Mouse (Mus musculus): ENCODE measurements around the gene Zfp367. TPM values are rescaled to one million over a fixed set of nuclear protein-coding genes. Genes with fewer than 3 reads are reported as not detected.

Gene Zfp367
- 3.8 and 4.5 TPM in 2 replicates for polyA plus RNA-seq (2014; fragmentation: Nextera tagmentation; extraction: Ambion mirVana)

GRCm38 (mm10) chr13:64153083-64153682, at the start of gene Zfp367:
TSS of gene Zfp367 (minus strand) at chr13:64153202.
- H3K4me1 ChIP-seq (ENCODE audit: control insufficient read depth, insufficient read depth, low read length) = peaks cover 4% of the 10 kb centered on the region; the same call in 1 of the 2 replicates
- no peaks in the 10 kb centered on the region for H3K27me3 ChIP-seq (ENCODE audit: control insufficient read depth, insufficient read depth, low read length)
- peak within 1 kb of the TSS; percentile 53 for H3K27ac ChIP-seq (ENCODE audit: low read depth, low read length)
- WGBS = under 1% methylated on average over 46 of the region's 56 CpGs
- H3K36me3 ChIP-seq (ENCODE audit: control insufficient read depth, insufficient read depth, low read length) = no peaks in the 10 kb centered on the region
- no peaks in the 10 kb centered on the region for H3K9me3 ChIP-seq (ENCODE audit: control insufficient read depth, low read length)
- peak; percentile 98 for ATAC-seq (ENCODE audit: low read depth)
- H3K4me2 ChIP-seq (ENCODE audit: low read depth, low read length) = peak within 1 kb of the TSS; percentile 83
- H3K9ac ChIP-seq (replicated peaks; ENCODE audit: low read depth, low read length) = peak within 1 kb of the TSS; percentile 39
- peak within 1 kb of the TSS; percentile 82 for H3K4me3 ChIP-seq (ENCODE audit: low read depth, low read length)

- no peak for ATAC-seq (ENCODE audit: low read depth)
- WGBS = 98% methylated on average over 4 of the region's 4 CpGs
Measured at GRCm38 (mm10) chr13:64200911-64201310, 47.9 kb upstream of the Zfp367 start.

GRCm38 (mm10) chr13:64198310-64198709, 45.3 kb upstream of the Zfp367 start:
- Histone ChIP-seq H3K27me3 (ENCODE audit: control insufficient read depth, insufficient read depth, low read length) (no peaks in the 10 kb centered on the region), H3K4me2 (ENCODE audit: low read depth, low read length) (no peak overlapping the region), H3K9me3 (ENCODE audit: control insufficient read depth, low read length) (no peaks in the 10 kb centered on the region), H3K4me3 (ENCODE audit: low read depth, low read length) (no peak overlapping the region), H3K4me1 (ENCODE audit: control insufficient read depth, insufficient read depth, low read length) (no peaks in the 10 kb centered on the region), H3K9ac (replicated peaks; ENCODE audit: low read depth, low read length) (no peak overlapping the region), H3K27ac (ENCODE audit: low read depth, low read length) (no peak overlapping the region), H3K36me3 (ENCODE audit: control insufficient read depth, insufficient read depth, low read length) (no peaks in the 10 kb centered on the region)
- 94% methylated on average over 4 of the region's 4 CpGs for WGBS
- ATAC-seq (ENCODE audit: low read depth) = no peak

More at GRCm38 (mm10) chr13:64200911-64201310, 47.9 kb upstream of the Zfp367 start:
- no peak overlapping the region for H3K9ac ChIP-seq (replicated peaks; ENCODE audit: low read depth, low read length)
- H3K36me3 ChIP-seq (ENCODE audit: control insufficient read depth, insufficient read depth, low read length) = no peaks in the 10 kb centered on the region
- no peak overlapping the region for H3K27ac ChIP-seq (ENCODE audit: low read depth, low read length)
- H3K4me3 ChIP-seq (ENCODE audit: low read depth, low read length) = no peak overlapping the region
- H3K4me1 ChIP-seq (ENCODE audit: control insufficient read depth, insufficient read depth, low read length) = no peaks in the 10 kb centered on the region
- H3K27me3 ChIP-seq (ENCODE audit: control insufficient read depth, insufficient read depth, low read length) = no peaks in the 10 kb centered on the region
- no peak overlapping the region for H3K4me2 ChIP-seq (ENCODE audit: low read depth, low read length)
- H3K9me3 ChIP-seq (ENCODE audit: control insufficient read depth, low read length) = no peaks in the 10 kb centered on the region

GRCm38 (mm10) chr13:64197899-64198298, 44.9 kb upstream of the Zfp367 start:
- Histone ChIP-seq H3K27ac (ENCODE audit: low read depth, low read length) (no peak overlapping the region), H3K4me3 (ENCODE audit: low read depth, low read length) (no peak overlapping the region), H3K4me1 (ENCODE audit: control insufficient read depth, insufficient read depth, low read length) (no peaks in the 10 kb centered on the region), H3K36me3 (ENCODE audit: control insufficient read depth, insufficient read depth, low read length) (no peaks in the 10 kb centered on the region), H3K4me2 (ENCODE audit: low read depth, low read length) (no peak overlapping the region), H3K9me3 (ENCODE audit: control insufficient read depth, low read length) (no peaks in the 10 kb centered on the region), H3K9ac (replicated peaks; ENCODE audit: low read depth, low read length) (no peak overlapping the region), H3K27me3 (ENCODE audit: control insufficient read depth, insufficient read depth, low read length) (no peaks in the 10 kb centered on the region)
- WGBS = 82% methylated on average over 6 of the region's 6 CpGs
- no peak for ATAC-seq (ENCODE audit: low read depth)

GRCm38 (mm10) chr13:64187065-64187464, 34.1 kb upstream of the Zfp367 start:
- Histone ChIP-seq H3K27me3 (ENCODE audit: control insufficient read depth, insufficient read depth, low read length) (no peaks in the 10 kb centered on the region), H3K27ac (ENCODE audit: low read depth, low read length) (no peak overlapping the region), H3K4me1 (ENCODE audit: control insufficient read depth, insufficient read depth, low read length) (no peaks in the 10 kb centered on the region), H3K9ac (replicated peaks; ENCODE audit: low read depth, low read length) (no peak overlapping the region), H3K36me3 (ENCODE audit: control insufficient read depth, insufficient read depth, low read length) (no peaks in the 10 kb centered on the region), H3K9me3 (ENCODE audit: control insufficient read depth, low read length) (no peaks in the 10 kb centered on the region), H3K4me2 (ENCODE audit: low read depth, low read length) (no peak overlapping the region), H3K4me3 (ENCODE audit: low read depth, low read length) (no peak overlapping the region)
- ATAC-seq (ENCODE audit: low read depth) = no peak

DNA sequence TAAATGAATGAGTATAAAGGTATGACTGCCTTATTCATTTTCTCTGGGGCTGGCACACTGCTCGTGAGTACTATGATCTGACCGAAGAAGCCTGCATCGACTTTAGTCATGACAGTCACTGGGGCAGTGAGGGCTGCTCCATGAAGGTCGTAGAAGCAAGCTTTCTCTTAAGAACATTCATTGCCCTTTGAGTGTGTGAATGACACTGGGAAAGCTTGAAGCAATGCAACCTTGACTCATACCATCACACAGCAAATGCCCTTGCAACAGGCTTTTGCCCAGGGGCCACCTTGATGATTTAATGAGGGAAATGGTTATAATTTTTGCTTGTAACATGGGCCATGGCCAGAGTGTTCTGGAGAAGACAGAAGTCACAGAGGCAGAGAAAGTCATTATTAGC, 33.5 kb upstream of the Zfp367 start:
- no peaks in the 10 kb centered on the region for H3K4me1 ChIP-seq (ENCODE audit: control insufficient read depth, insufficient read depth, low read length)
- WGBS = 94% methylated on average over 4 of the region's 4 CpGs
- H3K27ac ChIP-seq (ENCODE audit: low read depth, low read length) = no peak overlapping the region
- no peak for ATAC-seq (ENCODE audit: low read depth)
- H3K4me2 ChIP-seq (ENCODE audit: low read depth, low read length) = no peak overlapping the region
- no peaks in the 10 kb centered on the region for H3K36me3 ChIP-seq (ENCODE audit: control insufficient read depth, insufficient read depth, low read length)
- no peak overlapping the region for H3K4me3 ChIP-seq (ENCODE audit: low read depth, low read length)
- H3K27me3 ChIP-seq (ENCODE audit: control insufficient read depth, insufficient read depth, low read length) = no peaks in the 10 kb centered on the region
- H3K9me3 ChIP-seq (ENCODE audit: control insufficient read depth, low read length) = no peaks in the 10 kb centered on the region
- no peak overlapping the region for H3K9ac ChIP-seq (replicated peaks; ENCODE audit: low read depth, low read length)

DNA sequence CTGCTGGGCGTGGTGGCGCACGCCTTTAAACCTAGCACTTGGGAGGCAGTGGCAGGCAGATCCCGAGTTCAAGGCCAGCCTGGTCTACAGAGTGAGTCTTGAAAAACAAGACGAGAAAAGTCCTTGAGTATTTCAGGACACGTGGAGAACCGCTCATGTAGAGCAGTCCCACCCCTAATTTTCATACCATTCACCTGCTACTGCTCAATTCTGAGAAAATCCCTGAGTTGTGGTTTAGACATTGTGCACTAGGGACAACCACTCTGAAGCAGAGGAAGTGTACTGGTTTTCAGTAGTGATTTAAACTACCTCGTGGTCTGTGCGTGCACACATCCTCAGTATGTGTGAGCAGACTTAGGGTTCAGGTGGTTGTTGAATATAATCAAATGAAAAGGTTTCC, 32.6 kb upstream of the Zfp367 start:
- Histone ChIP-seq H3K27ac (ENCODE audit: low read depth, low read length) (no peak overlapping the region), H3K36me3 (ENCODE audit: control insufficient read depth, insufficient read depth, low read length) (no peaks in the 10 kb centered on the region)
- WGBS = 93% methylated on average over 9 of the region's 9 CpGs

GRCm38 (mm10) chr13:64185176-64185575, 32.2 kb upstream of the Zfp367 start:
- H3K27me3 ChIP-seq (ENCODE audit: control insufficient read depth, insufficient read depth, low read length) = no peaks in the 10 kb centered on the region
- H3K9ac ChIP-seq (replicated peaks; ENCODE audit: low read depth, low read length) = no peak overlapping the region
- no peaks in the 10 kb centered on the region for H3K36me3 ChIP-seq (ENCODE audit: control insufficient read depth, insufficient read depth, low read length)
- H3K4me1 ChIP-seq (ENCODE audit: control insufficient read depth, insufficient read depth, low read length) = no peaks in the 10 kb centered on the region
- no peaks in the 10 kb centered on the region for H3K9me3 ChIP-seq (ENCODE audit: control insufficient read depth, low read length)
- 78% methylated on average over 7 of the region's 7 CpGs for WGBS
- ATAC-seq (ENCODE audit: low read depth) = no peak
- H3K4me2 ChIP-seq (ENCODE audit: low read depth, low read length) = no peak overlapping the region
- H3K27ac ChIP-seq (ENCODE audit: low read depth, low read length) = no peak overlapping the region
- H3K4me3 ChIP-seq (ENCODE audit: low read depth, low read length) = no peak overlapping the region

More for the DNA sequence above, 32.6 kb upstream of the Zfp367 start:
- H3K9ac ChIP-seq (replicated peaks; ENCODE audit: low read depth, low read length) = no peak overlapping the region
- no peak overlapping the region for H3K4me3 ChIP-seq (ENCODE audit: low read depth, low read length)
- no peak for ATAC-seq (ENCODE audit: low read depth)
- no peaks in the 10 kb centered on the region for H3K27me3 ChIP-seq (ENCODE audit: control insufficient read depth, insufficient read depth, low read length)
- H3K4me1 ChIP-seq (ENCODE audit: control insufficient read depth, insufficient read depth, low read length) = no peaks in the 10 kb centered on the region
- H3K4me2 ChIP-seq (ENCODE audit: low read depth, low read length) = no peak overlapping the region
- no peaks in the 10 kb centered on the region for H3K9me3 ChIP-seq (ENCODE audit: control insufficient read depth, low read length)

- no peaks in the 10 kb centered on the region for H3K4me1 ChIP-seq (ENCODE audit: control insufficient read depth, insufficient read depth, low read length)
- no peaks in the 10 kb centered on the region for H3K9me3 ChIP-seq (ENCODE audit: control insufficient read depth, low read length)
- ATAC-seq (ENCODE audit: low read depth) = no peak
- no peak overlapping the region for H3K27ac ChIP-seq (ENCODE audit: low read depth, low read length)
- no peak overlapping the region for H3K9ac ChIP-seq (replicated peaks; ENCODE audit: low read depth, low read length)
- no peak overlapping the region for H3K4me3 ChIP-seq (ENCODE audit: low read depth, low read length)
- no peak overlapping the region for H3K4me2 ChIP-seq (ENCODE audit: low read depth, low read length)
- no peaks in the 10 kb centered on the region for H3K27me3 ChIP-seq (ENCODE audit: control insufficient read depth, insufficient read depth, low read length)
- WGBS = 81% methylated on average over 10 of the region's 10 CpGs
- H3K36me3 ChIP-seq (ENCODE audit: control insufficient read depth, insufficient read depth, low read length) = no peaks in the 10 kb centered on the region
Measured at GRCm38 (mm10) chr13:64184361-64184760, 31.4 kb upstream of the Zfp367 start.

Measured in neural tube, embryonic 14.5 days (tissue).